8 mouse cellular contexts compared by ENCODE assay signal in the genomic region with DNA sequence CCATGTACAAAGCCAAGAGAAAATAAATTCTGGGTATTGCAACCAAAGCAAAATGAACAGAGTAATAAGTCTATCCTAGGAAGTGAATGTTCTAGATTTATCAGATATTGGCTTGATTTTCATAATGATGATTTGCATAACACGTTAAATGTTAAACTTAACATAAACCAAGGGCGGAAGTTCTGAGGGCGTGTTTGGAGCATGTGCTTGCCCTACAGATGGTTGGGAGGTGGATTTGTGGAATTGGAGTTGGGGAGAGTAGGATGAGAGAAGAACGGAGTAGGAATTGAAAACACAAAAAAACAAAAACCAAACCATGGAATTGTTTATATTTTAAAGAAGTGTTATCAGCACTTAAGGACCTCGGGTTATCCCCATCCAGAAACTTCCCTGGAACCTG. TPM values are rescaled to one million over a fixed set of nuclear protein-coding genes. Genes with fewer than 3 reads are reported as not detected.
A peak's percentile ranks its signal among the peaks of the same experiment; 100 is the strongest.
DNase-seq lines count a peak whose midpoint lies in the region; ATAC-seq and TF ChIP-seq lines count a peak whose summit lies in the region.

No protein-coding gene starts in this region.

- WGBS in cerebellum, adult 2 months: 38% methylated on average over 5 of the region's 5 CpGs
- 52% methylated on average over 5 of the region's 5 CpGs for WGBS in lung, postnatal 0 days
- WGBS in limb, embryonic 12.5 days: 63% methylated on average over 5 of the region's 5 CpGs
- WGBS in stomach, embryonic 14.5 days: 66% methylated on average over 5 of the region's 5 CpGs
- WGBS in thymus, adult 2 months: 49% methylated on average over 5 of the region's 5 CpGs

- peak overlapping the region; percentile 38; the same call in 1 of the 2 replicates for H3K27ac ChIP-seq in cerebellum, adult 2 months (ENCODE audit: insufficient read depth, low read length)
- H3K27ac ChIP-seq in lung, postnatal 0 days (ENCODE audit: low read length): no peak overlapping the region
- H3K27ac ChIP-seq in limb, embryonic 12.5 days: no peak overlapping the region
- H3K27ac ChIP-seq in stomach, embryonic 14.5 days (ENCODE audit: low read length): no peak overlapping the region
- no peak overlapping the region for H3K27ac ChIP-seq in thymus, adult 2 months (ENCODE audit: control insufficient read depth, insufficient read depth, low read length)

- H3K9me3 ChIP-seq in lung, postnatal 0 days (ENCODE audit: low read length): no peaks in the 10 kb centered on the region
- no peaks in the 10 kb centered on the region for H3K9me3 ChIP-seq in limb, embryonic 12.5 days
- no peaks in the 10 kb centered on the region for H3K9me3 ChIP-seq in stomach, embryonic 14.5 days (ENCODE audit: control insufficient read depth, low read depth, low read length)

- 0 out of 2 replicates have a peak, but pooled peaks cover 2% of the 10 kb centered on the region for H3K4me1 ChIP-seq in cerebellum, adult 2 months (ENCODE audit: control insufficient read depth, insufficient read depth, low read length)
- H3K4me1 ChIP-seq in lung, postnatal 0 days (ENCODE audit: insufficient read depth, low read depth, low read length): no peaks in the 10 kb centered on the region
- no peaks in the 10 kb centered on the region for H3K4me1 ChIP-seq in limb, embryonic 12.5 days (replicated peaks)
- no peaks in the 10 kb centered on the region for H3K4me1 ChIP-seq in stomach, embryonic 14.5 days (ENCODE audit: control insufficient read depth, insufficient read depth, low read length)
- H3K4me1 ChIP-seq in thymus, adult 2 months (replicated peaks; ENCODE audit: control insufficient read depth, insufficient read depth, low read length): peaks cover 6% of the 10 kb centered on the region

- no peak for DNase-seq in cerebellum, adult 2 months
- no peak for DNase-seq in cerebellum, adult 11 months
- no peak for DNase-seq in lung, postnatal 0 days (ENCODE audit: low spot score)
- DNase-seq in lung, postnatal 4 days: no peak
- no peak for DNase-seq in thymus, adult 2 months

- H3K9ac ChIP-seq in lung, postnatal 0 days (replicated peaks; ENCODE audit: low read depth): no peak overlapping the region
- H3K9ac ChIP-seq in limb, embryonic 12.5 days (replicated peaks): no peak overlapping the region
- H3K9ac ChIP-seq in stomach, embryonic 14.5 days (replicated peaks; ENCODE audit: low read depth, low read length): no peak overlapping the region

- peak overlapping the region; percentile 66 for H3K4me2 ChIP-seq in lung, postnatal 0 days (replicated peaks; ENCODE audit: low read depth, low read length)
- peak overlapping the region; percentile 62 for H3K4me2 ChIP-seq in limb, embryonic 12.5 days
- peak overlapping the region; percentile 48 for H3K4me2 ChIP-seq in stomach, embryonic 14.5 days (replicated peaks; ENCODE audit: low read depth, low read length)

- peak overlapping the region; percentile 31 for H3K4me3 ChIP-seq in cerebellum, adult 2 months (replicated peaks; ENCODE audit: insufficient read depth, low read depth, low read length)
- H3K4me3 ChIP-seq in lung, postnatal 0 days (ENCODE audit: low read depth, low read length): peak overlapping the region; percentile 55
- H3K4me3 ChIP-seq in limb, embryonic 12.5 days (replicated peaks): peak overlapping the region; percentile 55
- peak overlapping the region; percentile 52 for H3K4me3 ChIP-seq in stomach, embryonic 14.5 days (ENCODE audit: low read depth, low read length)
- no peak overlapping the region for H3K4me3 ChIP-seq in thymus, adult 2 months (ENCODE audit: control insufficient read depth, insufficient read depth, low read length)

- no peak for TF ChIP-seq CTCF in cerebellum, adult 2 months (IDR thresholded peaks at IDR 0.05; ENCODE audit: borderline replicate concordance, insufficient read depth, low read depth, low read length)
- TF ChIP-seq CTCF in lung, postnatal 0 days (IDR thresholded peaks at IDR 0.05): no peak
- no peak for TF ChIP-seq CTCF in thymus, adult 2 months (IDR thresholded peaks at IDR 0.05; ENCODE audit: borderline replicate concordance, control insufficient read depth, extremely low read depth, insufficient read depth, low read length, poor library complexity)

- no peak for ATAC-seq in lung, postnatal 0 days
- no peak; the same call in 1 of the 2 replicates for ATAC-seq in limb, embryonic 12.5 days (ENCODE audit: insufficient number of reproducible peaks, insufficient read depth, low FRiP score, low TSS enrichment, low read depth)
- ATAC-seq in stomach, embryonic 14.5 days (ENCODE audit: insufficient number of reproducible peaks, insufficient read depth, low FRiP score, low read depth): no peak
- no peak for ATAC-seq in cerebellum, adult (ENCODE audit: insufficient number of reproducible peaks, low FRiP score, low TSS enrichment)

- TF ChIP-seq EP300 in lung, postnatal 0 days (IDR thresholded peaks at IDR 0.05): no peak

- no peaks in the 10 kb centered on the region for H3K27me3 ChIP-seq in cerebellum, adult 2 months (ENCODE audit: control insufficient read depth, insufficient read depth, low read length)
- H3K27me3 ChIP-seq in lung, postnatal 0 days (replicated peaks; ENCODE audit: insufficient read depth, low read length): no peaks in the 10 kb centered on the region
- no peaks in the 10 kb centered on the region for H3K27me3 ChIP-seq in limb, embryonic 12.5 days
- H3K27me3 ChIP-seq in stomach, embryonic 14.5 days (ENCODE audit: control insufficient read depth, insufficient read depth, low read length): no peaks in the 10 kb centered on the region
- no peaks in the 10 kb centered on the region for H3K27me3 ChIP-seq in thymus, adult 2 months (ENCODE audit: control insufficient read depth, insufficient read depth, low read length)

- no peaks in the 10 kb centered on the region for H3K36me3 ChIP-seq in lung, postnatal 0 days (ENCODE audit: insufficient read depth, low read length)
- no peaks in the 10 kb centered on the region for H3K36me3 ChIP-seq in limb, embryonic 12.5 days
- no peaks in the 10 kb centered on the region for H3K36me3 ChIP-seq in stomach, embryonic 14.5 days (ENCODE audit: control insufficient read depth, insufficient read depth, low read length)
- H3K36me3 ChIP-seq in thymus, adult 2 months (ENCODE audit: control insufficient read depth, insufficient read depth, low read length): no peaks in the 10 kb centered on the region

- TF ChIP-seq POLR2A in cerebellum, adult 2 months (IDR thresholded peaks at IDR 0.05; ENCODE audit: borderline replicate concordance, insufficient read depth, low read length): no peak
- TF ChIP-seq POLR2A in thymus, adult 2 months (IDR thresholded peaks at IDR 0.05; ENCODE audit: control insufficient read depth, extremely low read depth, insufficient read depth, low read length, poor library complexity): no peak

RNA-seq across cellular contexts. Expression of gene Mtmr1, which starts 0.5 kb away (rescaled TPM):
- polyA plus RNA-seq in cerebellum, adult 2 months (2012; rRNA removed): 26.7 and 28.6 TPM in 2 replicates
- polyA plus RNA-seq in lung, postnatal 0 days (2015; fragmentation: Nextera tagmentation; extraction: Ambion mirVana): 7.6 TPM in 2 replicates
- polyA plus RNA-seq in limb, embryonic 12.5 days (2016; fragmentation: Nextera tagmentation; extraction: Ambion mirVana): 8.9 and 9.6 TPM in 2 replicates
- polyA plus RNA-seq in stomach, embryonic 14.5 days (2014; fragmentation: Nextera tagmentation; extraction: Ambion mirVana): 14.4 and 14.5 TPM in 2 replicates
- polyA plus RNA-seq in thymus, adult 2 months (2012; rRNA removed): 17.2 and 19.2 TPM in 2 replicates
